Mouse (Mus musculus) neural tube, embryonic 12.5 days (tissue): ENCODE data around the gene Msh3. TPM values are rescaled to one million over a fixed set of nuclear protein-coding genes. Genes with fewer than 3 reads are reported as not detected.
A peak's percentile ranks its signal among the peaks of the same experiment; 100 is the strongest.

ENCODE experiments used
- ATAC-seq: fragments of 200-750 bp; cut with Nextera tagmentation; 2 replicates; pipeline ENCODE4 v1.8.0; 2017; ENCODE audit warnings: low read depth, mild to moderate bottlenecking, moderate TSS enrichment, moderate library complexity; ENCODE audit not compliant: low FRiP score
- H3K27ac ChIP-seq: fragments of 300-500 bp; sonication (generic); 2 replicates; pipeline ENCODE4 v1.5.1; 2016
- H3K27me3 ChIP-seq: fragments of 300-500 bp; sonication (generic); replicated peaks from 2 replicates; pipeline ENCODE4 v1.6.1; 2016; ENCODE audit warnings: mild to moderate bottlenecking
- H3K36me3 ChIP-seq: fragments of 300-500 bp; sonication (generic); 2 replicates; pipeline ENCODE4 v1.6.1; 2016; ENCODE audit warnings: mild to moderate bottlenecking
- H3K4me1 ChIP-seq: fragments of 300-500 bp; sonication (generic); 2 replicates; pipeline ENCODE4 v1.6.1; 2016
- H3K4me2 ChIP-seq: fragments of 300-500 bp; sonication (generic); replicated peaks from 2 replicates; pipeline ENCODE4 v1.6.1; 2016; ENCODE audit warnings: mild to moderate bottlenecking
- H3K4me3 ChIP-seq: fragments of 300-500 bp; sonication (generic); 2 replicates; pipeline ENCODE4 v1.5.1; 2016
- H3K9ac ChIP-seq: fragments of 300-500 bp; sonication (generic); 2 replicates; pipeline ENCODE4 v1.6.1; 2016; ENCODE audit warnings: mild to moderate bottlenecking
- H3K9me3 ChIP-seq: fragments of 300-500 bp; sonication (generic); 2 replicates; pipeline ENCODE4 v1.6.1; 2016; ENCODE audit warnings: mild to moderate bottlenecking
- WGBS: fragments of 180-500 bp; shearing (Covaris S2); methylation state at CpG from one replicate; pipeline ENCODE4 v1.1.7; 2016; 5-methylcytosine and 5-hydroxymethylcytosine counted together
- polyA plus RNA-seq: library from polyadenylated mRNA; unstranded; fragments of >200 nt; fragmentation: Nextera tagmentation; extraction: Ambion mirVana; gene quantifications from 2 replicates; pipeline ENCODE4 v1.2.1, GENCODE M21; 2016

The Msh3 gene
- polyA plus RNA-seq, 1 experiment from 2014 or later: 30.2 TPM

DNA sequence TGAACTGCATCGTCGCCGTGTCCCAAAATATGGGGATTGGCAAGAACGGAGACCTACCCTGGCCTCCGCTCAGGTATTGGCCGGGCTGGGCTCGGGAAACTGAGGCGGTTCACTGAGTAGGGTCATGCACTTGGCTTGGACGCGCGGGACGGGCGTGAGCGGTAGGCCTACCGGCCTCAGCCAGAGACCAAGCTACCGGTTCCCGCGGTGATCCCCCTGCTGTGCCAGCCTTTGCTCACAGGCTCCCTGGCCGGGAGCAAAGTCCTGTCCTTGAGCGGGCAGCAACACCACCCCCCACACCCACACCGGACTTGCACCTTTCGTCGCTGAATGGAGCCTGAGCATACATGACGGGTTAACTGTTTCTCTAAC lies 455 bp upstream of the Msh3 start:
- H3K27ac ChIP-seq: no peak overlapping the region
- peak; percentile 52 for ATAC-seq

GRCm38 (mm10) chr13:92353956-92354355 lies 847 bp downstream of the Msh3 start:
- H3K27ac ChIP-seq: no peak overlapping the region
- 28% methylated on average over 4 of the region's 4 CpGs for WGBS

More for the DNA sequence above, 455 bp upstream of the Msh3 start:
- Histone ChIP-seq H3K4me2 (peak overlapping the region; percentile 96), H3K4me3 (peak overlapping the region; percentile 63), H3K9me3 (no peaks in the 10 kb centered on the region), H3K4me1 (peaks cover 15% of the 10 kb centered on the region), H3K9ac (peak overlapping the region; percentile 62), H3K27me3 (no peaks in the 10 kb centered on the region), H3K36me3 (peaks cover 6% of the 10 kb centered on the region)
- WGBS: under 1% methylated on average over 24 of the region's 24 CpGs

DNA sequence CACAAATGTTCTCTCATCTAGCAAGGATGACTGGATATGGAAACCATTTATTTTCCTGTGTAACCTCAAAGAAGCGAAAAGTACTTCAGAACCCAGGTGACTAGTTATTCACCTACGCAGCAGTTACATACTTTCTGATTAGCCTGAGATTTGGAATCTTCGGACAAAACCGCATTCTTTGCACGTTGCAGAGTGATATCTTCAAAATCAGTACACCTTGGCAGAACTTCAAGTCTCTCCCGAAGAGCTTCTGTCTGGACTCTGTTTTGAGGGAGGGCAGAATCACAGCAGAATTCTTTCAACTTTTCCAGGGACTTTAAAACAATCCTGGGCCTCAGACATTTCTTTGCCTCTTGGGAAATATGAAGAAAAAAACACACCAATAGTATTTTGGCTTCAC lies 3.7 kb downstream of the Msh3 start:
- Histone ChIP-seq H3K4me3 (no peak overlapping the region), H3K9ac (no peak overlapping the region), H3K9me3 (no peaks in the 10 kb centered on the region), H3K4me1 (peaks cover 11% of the 10 kb centered on the region), H3K4me2 (no peak overlapping the region), H3K27me3 (no peaks in the 10 kb centered on the region), H3K36me3 (peaks cover 16% of the 10 kb centered on the region; the same call in 1 of the 2 replicates), H3K27ac (no peak overlapping the region)
- WGBS: 95% methylated on average over 6 of the region's 6 CpGs
- ATAC-seq: no peak

More at GRCm38 (mm10) chr13:92353956-92354355, 847 bp downstream of the Msh3 start:
- Histone ChIP-seq H3K9ac (peak overlapping the region; percentile 53), H3K4me1 (peaks cover 15% of the 10 kb centered on the region), H3K4me3 (peak overlapping the region; percentile 63), H3K9me3 (no peaks in the 10 kb centered on the region), H3K4me2 (peak overlapping the region; percentile 96), H3K36me3 (peaks cover 9% of the 10 kb centered on the region), H3K27me3 (no peaks in the 10 kb centered on the region)
- peak; percentile 0; the same call in 1 of the 2 replicates for ATAC-seq

- ATAC-seq: no peak
- H3K9me3 ChIP-seq: no peaks in the 10 kb centered on the region
- no peaks in the 10 kb centered on the region for H3K4me1 ChIP-seq
- peaks cover 39% of the 10 kb centered on the region for H3K36me3 ChIP-seq
- no peak overlapping the region for H3K4me3 ChIP-seq
- no peak overlapping the region for H3K4me2 ChIP-seq
- H3K27ac ChIP-seq: no peak overlapping the region
- no peaks in the 10 kb centered on the region for H3K27me3 ChIP-seq
- WGBS: 60% methylated on average over 5 of the region's 5 CpGs
- no peak overlapping the region for H3K9ac ChIP-seq
These were observed 8.5 kb downstream of the Msh3 start for GRCm38 (mm10) chr13:92346338-92346737.

GRCm38 (mm10) chr13:92344033-92344432 lies 10.8 kb downstream of the Msh3 start:
- Histone ChIP-seq H3K27ac (no peak overlapping the region), H3K9ac (no peak overlapping the region), H3K36me3 (peaks cover 38% of the 10 kb centered on the region), H3K4me1 (no peaks in the 10 kb centered on the region), H3K4me3 (no peak overlapping the region), H3K9me3 (no peaks in the 10 kb centered on the region), H3K4me2 (no peak overlapping the region), H3K27me3 (no peaks in the 10 kb centered on the region)
- ATAC-seq: no peak
- 88% methylated on average over 8 of the region's 8 CpGs for WGBS

- Histone ChIP-seq H3K4me1 (no peaks in the 10 kb centered on the region), H3K9ac (no peak overlapping the region), H3K36me3 (peaks cover 25% of the 10 kb centered on the region), H3K27me3 (no peaks in the 10 kb centered on the region), H3K27ac (no peak overlapping the region), H3K4me2 (no peak overlapping the region), H3K9me3 (no peaks in the 10 kb centered on the region), H3K4me3 (no peak overlapping the region)
- ATAC-seq: no peak
- WGBS: 90% methylated on average over 3 of the region's 3 CpGs
These were observed 15.0 kb downstream of the Msh3 start for GRCm38 (mm10) chr13:92339787-92340186.

DNA sequence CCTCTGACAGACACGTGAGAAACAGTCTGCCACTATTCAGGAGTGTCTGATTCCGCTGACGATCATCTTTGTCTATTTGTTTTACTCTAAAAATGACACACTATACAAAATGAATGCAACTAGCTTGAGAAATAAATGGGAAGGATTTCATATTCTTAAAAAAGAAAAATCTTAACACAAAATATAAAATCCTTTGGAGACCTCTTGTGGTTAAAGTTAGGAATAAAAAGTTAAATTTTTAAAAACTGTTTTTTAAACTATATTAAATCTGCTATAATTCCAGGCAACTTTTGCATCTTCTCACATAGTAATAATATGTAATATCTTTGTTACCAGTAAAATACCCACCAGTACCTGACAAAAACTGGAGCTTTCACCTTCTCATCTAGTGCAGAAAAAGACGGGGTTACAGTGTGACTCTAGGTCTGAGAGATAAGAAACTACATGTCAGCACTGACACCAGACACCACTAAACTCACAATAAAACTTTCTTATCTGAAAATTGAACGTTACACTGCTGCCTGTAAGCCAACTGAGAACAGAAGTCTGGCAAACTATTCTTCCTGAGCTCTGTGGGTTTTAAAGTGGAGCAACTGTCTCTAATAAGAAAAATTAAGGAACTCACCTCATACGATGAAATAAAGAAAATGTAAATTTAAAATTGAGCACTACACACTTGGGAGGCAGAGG lies 16.9 kb downstream of the Msh3 start:
- ATAC-seq: no peak
- no peak overlapping the region for H3K4me3 ChIP-seq
- H3K27ac ChIP-seq: no peak overlapping the region
- 86% methylated on average over 6 of the region's 6 CpGs for WGBS
- H3K27me3 ChIP-seq: no peaks in the 10 kb centered on the region
- peaks cover 12% of the 10 kb centered on the region; the same call in 1 of the 2 replicates for H3K36me3 ChIP-seq
- no peaks in the 10 kb centered on the region for H3K4me1 ChIP-seq
- no peak overlapping the region for H3K4me2 ChIP-seq
- no peak overlapping the region for H3K9ac ChIP-seq
- no peaks in the 10 kb centered on the region for H3K9me3 ChIP-seq

- no peaks in the 10 kb centered on the region for H3K27me3 ChIP-seq
- no peak overlapping the region for H3K27ac ChIP-seq
- peaks cover 11% of the 10 kb centered on the region; the same call in 1 of the 2 replicates for H3K36me3 ChIP-seq
- WGBS: 95% methylated on average over 1 of the region's 1 CpGs
- H3K9ac ChIP-seq: no peak overlapping the region
- ATAC-seq: no peak
- H3K4me2 ChIP-seq: no peak overlapping the region
- no peaks in the 10 kb centered on the region for H3K4me1 ChIP-seq
- H3K4me3 ChIP-seq: no peak overlapping the region
- no peaks in the 10 kb centered on the region for H3K9me3 ChIP-seq
These were observed 17.9 kb downstream of the Msh3 start for GRCm38 (mm10) chr13:92336857-92337256.

- no peak for ATAC-seq
- no peaks in the 10 kb centered on the region for H3K9me3 ChIP-seq
- WGBS: 87% methylated on average over 15 of the region's 15 CpGs
- H3K4me3 ChIP-seq: no peak overlapping the region
- H3K9ac ChIP-seq: no peak overlapping the region
- H3K4me2 ChIP-seq: no peak overlapping the region
- no peak overlapping the region for H3K27ac ChIP-seq
- no peaks in the 10 kb centered on the region for H3K4me1 ChIP-seq
- no peaks in the 10 kb centered on the region for H3K27me3 ChIP-seq
- peaks cover 4% of the 10 kb centered on the region for H3K36me3 ChIP-seq
These were observed 22.5 kb downstream of the Msh3 start for GRCm38 (mm10) chr13:92332103-92332879.

DNA sequence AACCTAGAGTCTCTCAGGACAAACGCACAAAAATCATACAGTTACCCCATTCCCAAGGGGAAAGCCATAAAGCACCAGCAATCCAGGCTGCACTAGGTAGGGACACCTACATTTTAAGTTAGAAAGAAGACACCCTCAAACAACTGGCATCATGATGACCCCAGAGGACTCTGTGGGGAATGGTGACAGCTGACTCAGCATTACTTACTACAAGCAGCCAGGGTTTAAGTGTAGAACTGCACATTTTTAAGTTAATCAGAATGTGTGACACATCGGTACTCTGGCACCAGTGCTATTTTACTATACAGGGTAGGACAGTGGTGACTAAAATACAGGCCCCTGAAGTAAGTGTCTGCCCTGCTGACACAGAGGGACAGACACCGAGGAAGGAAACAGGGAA lies 24.2 kb downstream of the Msh3 start:
- WGBS: 93% methylated on average over 3 of the region's 3 CpGs
- ATAC-seq: no peak
- Histone ChIP-seq H3K9me3 (no peaks in the 10 kb centered on the region), H3K27me3 (no peaks in the 10 kb centered on the region), H3K4me2 (no peak overlapping the region), H3K4me1 (no peaks in the 10 kb centered on the region), H3K36me3 (peaks cover 4% of the 10 kb centered on the region), H3K4me3 (no peak overlapping the region), H3K9ac (no peak overlapping the region), H3K27ac (no peak overlapping the region)

GRCm38 (mm10) chr13:92328000-92328399 lies 26.8 kb downstream of the Msh3 start:
- Histone ChIP-seq H3K9ac (no peak overlapping the region), H3K36me3 (peaks cover 4% of the 10 kb centered on the region), H3K27ac (no peak overlapping the region), H3K4me1 (no peaks in the 10 kb centered on the region), H3K9me3 (no peaks in the 10 kb centered on the region), H3K4me3 (no peak overlapping the region), H3K27me3 (no peaks in the 10 kb centered on the region), H3K4me2 (no peak overlapping the region)
- ATAC-seq: no peak
- 96% methylated on average over 2 of the region's 2 CpGs for WGBS

DNA sequence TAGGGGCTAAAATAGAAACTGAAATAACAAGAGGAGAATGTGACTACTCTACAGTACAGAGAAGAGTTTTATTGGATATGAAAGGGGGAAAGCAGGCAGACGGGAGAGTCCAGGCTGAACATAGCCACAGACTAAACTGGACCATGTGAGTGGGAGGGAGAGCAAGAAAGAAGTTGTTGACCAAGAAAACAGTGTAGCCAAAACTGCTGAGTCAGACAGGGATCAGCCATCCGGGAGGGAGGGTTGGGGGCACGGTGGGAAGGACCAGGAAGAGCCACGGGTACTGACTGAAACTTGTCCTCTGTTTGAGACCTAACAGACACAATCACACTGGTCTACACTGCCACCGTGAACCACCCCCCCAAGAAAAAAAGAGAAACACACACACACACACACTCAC lies 28.8 kb downstream of the Msh3 start:
- H3K27me3 ChIP-seq: no peaks in the 10 kb centered on the region
- H3K36me3 ChIP-seq: no peaks in the 10 kb centered on the region; the same call in 1 of the 2 replicates
- H3K4me2 ChIP-seq: no peak overlapping the region
- no peak overlapping the region for H3K27ac ChIP-seq
- no peak overlapping the region for H3K9ac ChIP-seq
- WGBS: 83% methylated on average over 5 of the region's 5 CpGs
- no peaks in the 10 kb centered on the region for H3K4me1 ChIP-seq
- H3K4me3 ChIP-seq: no peak overlapping the region
- no peaks in the 10 kb centered on the region for H3K9me3 ChIP-seq
- no peak for ATAC-seq
